Mouse (Mus musculus): Measurements from ENCODE around the gene Vwa7. TPM values are rescaled to one million over a fixed set of nuclear protein-coding genes. Genes with fewer than 3 reads are reported as not detected.
"Not testable (repeated sequence)": the region's sequence is repeated elsewhere in the genome, so short reads cannot be mapped to it uniquely, and the experiment has no call there.

Vwa7 gene
- polyA plus RNA-seq, 1 experiment: 1.3 TPM

DNA sequence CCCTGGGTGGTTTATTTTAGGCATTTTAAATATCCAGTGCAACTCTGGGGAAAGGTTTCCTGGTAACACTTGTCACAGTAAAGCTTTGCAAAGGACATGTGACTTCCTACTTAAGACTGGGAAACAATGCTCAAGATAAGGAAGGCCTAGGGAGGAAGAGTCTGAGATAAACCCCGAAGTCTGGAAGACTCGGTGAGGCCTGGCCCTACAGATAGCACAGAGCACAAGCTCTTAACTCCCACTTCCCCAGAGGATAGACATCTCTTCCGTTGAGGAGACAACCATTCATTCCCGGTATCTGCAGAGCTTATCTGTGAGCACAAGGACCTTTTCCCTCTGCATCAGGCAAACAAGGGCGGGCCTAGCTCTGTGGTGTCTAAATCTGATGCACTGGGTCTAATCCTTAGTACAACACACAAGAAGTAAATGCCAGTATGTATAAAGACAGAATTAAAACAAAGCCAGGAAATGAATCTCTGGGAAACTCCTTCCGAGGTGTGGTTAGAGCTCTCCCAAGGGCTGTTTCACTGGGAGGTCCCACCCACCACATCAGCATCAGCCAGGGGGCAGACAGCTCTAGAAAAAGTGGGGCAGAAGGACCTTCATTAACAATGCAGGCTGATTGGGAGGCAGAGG lies 5.6 kb downstream of the Vwa7 start:
- no peak for DNase-seq (ENCODE audit: low read depth)

DNA sequence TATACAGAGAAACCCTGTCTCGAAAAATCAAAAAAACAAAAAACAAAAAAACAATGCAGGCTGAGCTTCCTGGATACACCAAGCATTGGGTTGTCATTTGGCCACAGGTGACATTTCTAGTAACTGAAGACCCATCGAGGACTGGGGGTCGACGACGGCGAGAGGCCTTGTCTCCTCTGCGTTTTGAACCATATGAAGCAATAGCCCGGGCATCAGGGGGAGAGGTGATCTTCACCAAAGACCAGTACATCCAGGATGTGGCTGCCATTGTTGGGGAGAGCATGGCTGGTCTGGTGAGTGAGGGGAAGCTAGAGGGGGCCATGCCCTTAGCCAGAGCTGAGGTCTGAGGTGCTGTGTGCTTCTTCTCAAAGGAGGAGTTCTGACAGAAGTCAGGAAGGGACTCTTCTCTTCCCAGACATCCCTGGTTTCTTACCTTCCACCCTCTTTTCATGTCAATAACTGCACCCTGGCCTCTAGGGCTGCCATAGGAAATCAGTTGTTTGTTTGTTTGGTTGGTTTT lies 6.2 kb downstream of the Vwa7 start:
- no peak for DNase-seq (ENCODE audit: low read depth)

DNA sequence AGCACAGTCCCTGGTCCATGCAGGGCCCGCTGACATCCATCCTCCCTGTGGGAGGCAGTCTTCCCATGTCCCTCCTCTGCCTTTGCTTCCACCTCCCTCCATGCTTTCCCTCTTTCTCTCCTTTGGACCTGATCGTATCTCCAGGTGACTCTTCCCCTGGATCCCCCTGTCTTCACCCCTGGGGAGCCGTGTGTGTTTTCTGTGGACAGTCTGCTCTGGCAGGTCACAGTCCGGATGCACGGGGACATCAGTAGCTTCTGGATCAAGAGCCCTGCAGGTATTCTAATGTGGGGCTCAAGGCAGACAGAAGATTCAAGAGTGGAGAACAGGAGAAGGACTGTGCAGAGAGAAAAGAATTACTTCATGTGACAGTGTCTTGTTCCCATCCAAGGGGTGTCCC lies 6.8 kb downstream of the Vwa7 start:
- DNase-seq (ENCODE audit: low read depth): no peak

DNA sequence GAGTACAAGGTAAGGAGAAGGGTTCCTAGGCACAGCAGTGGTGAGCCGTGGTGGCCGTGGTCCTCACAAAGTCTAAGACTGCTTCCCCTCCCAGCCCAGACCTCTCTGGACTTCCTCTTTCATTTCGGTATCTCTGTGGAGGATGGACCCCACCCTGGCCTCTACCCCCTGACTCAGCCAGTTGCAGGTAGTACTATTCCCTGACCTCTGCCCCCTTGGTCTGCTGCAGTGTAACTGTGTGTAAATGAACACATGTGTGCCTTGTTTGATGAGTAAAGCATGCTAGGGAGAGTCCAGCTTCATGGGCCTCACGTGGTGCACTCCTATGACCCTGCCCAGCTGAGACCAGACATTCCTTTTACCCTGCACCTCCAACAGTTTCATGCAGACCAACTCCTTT lies 7.4 kb downstream of the Vwa7 start:
- DNase-seq (ENCODE audit: low read depth): no peak

DNA sequence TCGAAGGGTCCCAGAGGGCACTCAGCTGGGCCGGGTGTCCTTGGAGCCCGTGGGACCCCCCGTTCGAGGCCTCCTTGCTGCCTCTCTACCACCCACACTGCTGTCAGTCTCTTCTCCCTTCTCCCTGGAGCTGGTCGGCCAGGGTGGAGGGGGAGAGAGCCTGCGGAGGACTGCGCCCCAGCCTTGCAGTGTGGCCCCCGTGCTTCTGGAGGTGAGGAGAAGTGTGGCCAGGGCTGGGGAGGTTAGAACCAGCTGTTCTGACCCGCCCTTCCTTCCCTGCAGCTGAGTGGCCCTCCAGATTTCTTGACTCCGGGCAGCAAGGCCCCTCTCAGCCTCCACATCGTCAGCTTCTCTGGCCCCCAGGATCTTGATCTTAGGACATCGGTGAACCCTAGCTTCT lies 7.9 kb downstream of the Vwa7 start:
- no peak for DNase-seq (ENCODE audit: low read depth)

DNA sequence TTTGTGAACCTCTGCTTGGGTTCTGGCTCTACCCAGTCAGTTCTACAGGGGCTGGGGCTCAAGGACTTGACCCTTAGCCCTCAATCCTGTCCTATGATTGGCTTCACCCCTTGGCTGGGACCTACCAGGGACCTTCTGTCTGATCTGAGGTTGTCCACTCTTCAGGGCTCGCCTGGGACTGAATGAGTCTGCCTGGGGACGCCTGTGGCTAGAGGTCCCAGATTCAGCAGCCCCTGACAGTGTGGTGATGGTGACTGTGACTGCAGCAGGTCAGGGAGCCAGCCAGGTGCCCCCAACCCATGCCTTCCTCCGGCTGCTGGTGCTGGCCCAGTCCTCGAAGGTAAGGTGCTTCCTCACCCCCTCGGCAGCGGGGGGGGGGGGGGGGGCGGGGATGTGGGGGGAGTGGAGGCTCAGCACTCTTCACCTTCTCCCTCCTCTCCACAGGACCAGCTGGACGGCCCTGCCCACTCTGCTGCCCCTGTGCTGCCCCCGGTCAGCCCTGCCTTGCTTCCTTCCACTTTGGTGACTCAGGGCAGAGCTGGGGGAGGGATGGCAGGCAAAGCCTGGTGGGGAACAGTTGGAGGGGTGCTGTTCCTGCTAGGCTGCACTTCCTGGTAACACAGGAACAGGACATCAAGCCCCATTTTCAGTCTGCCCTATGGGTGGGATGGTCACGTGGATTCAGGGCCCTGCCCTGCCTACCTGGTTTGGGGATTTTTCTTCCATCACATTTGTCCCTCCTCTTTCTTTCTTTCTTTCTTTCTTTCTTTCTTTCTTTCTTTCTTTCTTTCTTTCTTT lies 8.5 kb downstream of the Vwa7 start:
- no peak for DNase-seq (ENCODE audit: low read depth)

DNA sequence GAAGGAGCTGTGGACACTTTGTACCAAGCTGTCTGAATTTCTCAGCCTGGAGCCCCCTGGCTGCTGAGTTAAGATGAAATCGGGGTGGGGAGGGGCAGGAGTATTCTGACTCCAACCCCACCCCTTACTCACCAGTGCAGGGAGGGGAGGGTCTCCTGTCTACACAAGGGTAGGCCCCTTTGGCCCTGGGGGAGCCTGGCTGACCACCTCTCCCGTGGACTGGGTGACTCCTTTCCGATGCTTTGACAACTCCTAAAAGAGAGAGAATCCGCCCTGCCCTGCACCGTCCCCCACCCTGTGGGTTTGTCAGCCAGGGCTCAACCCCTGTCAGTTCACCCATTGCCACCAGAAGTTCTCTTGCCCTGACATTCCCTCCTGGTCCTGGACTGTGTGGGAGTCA lies 9.8 kb downstream of the Vwa7 start:
- DNase-seq (ENCODE audit: low read depth): no peak

DNA sequence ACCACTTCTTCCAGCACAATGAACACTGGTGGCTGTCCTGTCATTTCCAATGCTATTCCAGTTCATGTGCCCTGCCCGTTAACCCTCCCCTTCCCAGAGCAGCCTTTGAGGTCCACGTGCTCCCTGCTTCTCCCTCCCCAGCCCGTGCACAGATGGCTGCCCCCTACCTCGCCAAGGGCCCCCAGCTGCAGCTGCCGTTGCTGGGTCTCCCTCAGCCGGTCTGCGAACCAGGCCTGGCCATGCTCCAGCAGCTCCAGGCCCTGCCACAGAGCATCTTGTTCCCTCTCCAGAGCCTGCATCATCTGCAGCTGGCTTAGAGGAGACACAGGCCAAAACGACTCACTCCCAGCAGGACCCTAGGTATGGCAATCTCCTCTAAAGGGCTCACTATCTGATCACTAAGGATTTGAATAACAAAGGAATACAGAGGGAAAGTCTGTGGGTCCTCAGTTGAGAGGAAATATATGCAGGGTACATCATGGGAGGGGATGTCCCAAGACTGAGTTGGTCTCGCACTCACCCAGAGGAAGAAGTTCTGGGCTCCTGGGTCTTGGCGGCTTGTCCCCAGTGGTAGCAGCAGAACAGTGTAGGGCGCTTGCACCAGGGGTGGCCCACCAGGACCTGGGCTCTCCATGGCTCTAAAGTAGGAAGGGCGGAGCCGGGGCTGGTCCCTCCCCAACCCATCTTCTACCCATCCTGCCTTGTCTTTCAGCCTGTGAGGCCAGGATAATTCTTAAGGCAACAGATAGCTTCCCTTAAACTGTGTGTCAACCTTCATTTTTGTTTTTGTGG lies 11.1 kb downstream of the Vwa7 start, which contains the start of gene Sapcd1:
Sapcd1 (minus strand) TSS at position 740 of the 792 bp plus-strand sequence.
- no peak for DNase-seq (ENCODE audit: low read depth)

DNA sequence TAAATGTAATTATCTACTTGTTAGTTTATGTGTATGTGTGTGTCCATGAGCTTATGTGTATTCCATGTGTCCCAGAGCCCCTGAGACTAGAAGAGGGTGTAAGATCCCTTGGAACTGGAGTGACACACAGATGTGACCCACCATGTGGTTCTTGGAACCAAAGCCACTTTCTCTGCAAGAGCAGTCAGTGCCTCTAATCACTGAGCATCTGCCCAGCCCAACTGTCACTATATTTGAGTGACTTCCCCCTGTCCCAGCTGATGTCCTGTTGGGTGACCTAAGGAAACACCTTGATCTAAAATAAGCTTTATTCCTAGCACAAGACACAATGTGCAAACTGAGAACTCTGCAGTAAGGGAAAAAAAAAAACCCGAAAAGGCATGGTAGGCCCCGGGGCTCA lies 11.9 kb downstream of the Vwa7 start:
- DNase-seq (ENCODE audit: low read depth): no peak

DNA sequence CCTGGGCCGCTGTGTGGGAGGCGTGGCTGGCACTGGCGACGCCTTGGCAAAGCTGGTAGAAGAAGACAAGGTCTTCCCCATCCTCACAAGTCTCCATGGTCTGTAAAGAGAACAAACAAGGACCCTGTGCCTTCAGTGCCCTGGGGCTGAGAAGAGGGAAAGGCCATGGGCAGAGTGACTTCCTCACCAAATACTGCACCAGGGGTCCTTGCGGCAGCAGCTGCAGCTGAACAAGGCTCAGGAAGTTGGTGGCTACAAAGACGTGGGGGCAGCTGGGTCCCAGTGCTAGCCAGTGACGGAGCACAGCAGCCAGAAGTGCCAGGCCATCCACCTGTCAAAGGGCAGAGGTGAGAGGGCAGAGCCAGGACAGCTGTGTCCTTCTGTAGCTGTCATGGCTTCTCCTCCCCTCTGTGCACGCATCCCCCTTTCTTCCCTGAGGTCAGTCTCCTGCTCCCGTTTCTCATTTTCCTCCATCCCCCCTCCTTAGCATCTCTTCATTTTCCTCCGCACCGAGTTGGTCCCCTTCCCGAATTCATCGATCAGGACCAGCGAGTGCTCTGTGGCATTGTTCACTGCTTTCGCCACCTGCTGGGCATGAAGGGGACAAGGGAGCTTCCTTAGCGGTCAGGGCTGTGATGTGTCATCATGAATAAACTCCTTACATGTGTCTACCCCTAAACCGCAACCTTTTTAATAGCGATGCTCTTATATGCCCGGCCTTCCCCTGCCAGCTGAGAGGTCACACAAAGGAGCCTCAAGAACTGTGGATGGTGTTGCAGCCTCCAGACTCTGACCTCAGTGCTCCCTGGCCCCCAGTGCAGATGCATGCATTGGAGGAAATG lies 13.5 kb downstream of the Vwa7 start:
- no peak for DNase-seq (ENCODE audit: low read depth)

DNA sequence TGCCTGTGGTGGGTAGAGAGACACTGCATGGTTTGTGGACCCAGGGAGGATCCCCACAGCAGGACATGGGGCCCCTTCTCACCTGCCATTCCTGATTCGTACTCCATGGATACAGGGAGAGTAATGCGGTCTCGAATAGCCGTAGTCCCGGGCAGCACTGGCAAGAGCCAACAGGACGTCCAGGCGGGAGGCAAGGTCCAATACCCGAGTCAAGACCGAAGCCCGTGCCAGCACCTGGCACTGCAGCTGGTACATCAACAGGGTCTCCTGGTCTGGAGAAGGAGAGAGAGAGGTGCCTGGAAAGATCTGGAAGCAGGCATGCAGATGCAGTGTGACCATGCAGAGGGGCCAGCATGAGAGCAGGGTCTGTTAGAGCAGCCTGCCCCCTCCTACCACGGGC lies 14.9 kb downstream of the Vwa7 start:
- DNase-seq (ENCODE audit: low read depth): no peak

DNA sequence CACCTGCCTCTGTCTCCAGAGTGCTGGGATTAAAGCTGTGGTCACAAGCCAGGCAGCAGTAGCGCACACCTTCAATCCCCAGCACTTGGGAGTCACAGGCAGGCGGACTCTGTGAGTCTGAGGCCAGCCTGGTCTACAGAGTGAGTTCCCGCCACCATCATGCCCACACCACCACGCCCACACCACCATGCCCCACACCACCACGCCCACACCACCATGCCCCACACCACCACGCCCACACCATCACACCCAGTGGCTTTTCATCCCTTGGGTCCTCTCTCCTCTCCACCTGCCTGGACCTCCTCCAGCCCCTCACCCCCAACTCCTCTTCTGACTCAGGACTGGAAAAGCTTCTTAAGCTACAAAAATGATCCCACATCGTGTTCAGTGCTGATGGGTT lies 15.5 kb downstream of the Vwa7 start:
- DNase-seq (ENCODE audit: low read depth): no peak

DNA sequence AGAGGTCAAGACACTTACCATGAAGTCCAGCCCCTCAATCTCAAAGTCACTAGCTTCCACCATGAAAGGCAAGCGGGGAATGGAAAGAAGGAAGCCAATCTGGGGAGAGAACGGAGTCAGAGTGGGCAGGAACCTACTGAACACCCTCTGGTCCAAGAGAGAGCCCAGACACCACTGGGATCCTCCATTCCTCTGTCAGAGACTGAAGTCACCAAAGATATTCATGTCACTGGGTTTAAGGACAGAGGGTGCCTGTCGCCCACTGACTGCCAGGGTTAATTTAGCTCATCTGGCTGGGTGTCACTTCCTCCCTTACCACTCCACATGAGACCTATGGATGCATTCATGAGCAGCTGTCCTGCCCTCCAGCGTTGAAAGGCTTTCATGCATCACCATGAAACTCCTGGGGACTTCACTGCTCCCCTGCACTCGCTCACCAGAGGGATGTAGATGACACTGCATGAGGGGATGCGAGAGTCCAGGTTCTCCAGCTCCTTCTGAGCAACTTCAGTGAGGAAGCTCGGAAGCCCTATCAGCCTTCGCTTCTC lies 16.0 kb downstream of the Vwa7 start:
- DNase-seq (ENCODE audit: low read depth): no peak

DNA sequence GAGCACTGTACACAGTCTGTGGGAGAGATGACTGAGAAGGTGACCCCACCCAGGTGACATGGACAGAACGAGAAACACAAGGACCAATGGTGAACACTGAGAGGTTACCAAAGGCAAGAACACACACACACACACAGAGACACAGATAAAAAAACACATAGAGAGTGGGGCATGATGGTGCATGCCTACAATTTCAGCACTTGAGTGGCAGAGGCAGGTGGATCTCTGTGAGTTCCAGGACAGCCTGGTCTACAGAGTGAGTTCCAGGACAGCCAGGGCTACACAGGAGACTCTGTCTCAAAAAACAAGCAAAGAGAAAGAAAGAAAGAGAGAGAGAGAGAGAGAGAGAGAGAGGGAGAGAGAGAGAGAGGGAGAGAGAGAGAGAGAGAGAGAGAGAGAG lies 17.3 kb downstream of the Vwa7 start:
- DNase-seq (ENCODE audit: low read depth): not testable (repeated sequence)

DNA sequence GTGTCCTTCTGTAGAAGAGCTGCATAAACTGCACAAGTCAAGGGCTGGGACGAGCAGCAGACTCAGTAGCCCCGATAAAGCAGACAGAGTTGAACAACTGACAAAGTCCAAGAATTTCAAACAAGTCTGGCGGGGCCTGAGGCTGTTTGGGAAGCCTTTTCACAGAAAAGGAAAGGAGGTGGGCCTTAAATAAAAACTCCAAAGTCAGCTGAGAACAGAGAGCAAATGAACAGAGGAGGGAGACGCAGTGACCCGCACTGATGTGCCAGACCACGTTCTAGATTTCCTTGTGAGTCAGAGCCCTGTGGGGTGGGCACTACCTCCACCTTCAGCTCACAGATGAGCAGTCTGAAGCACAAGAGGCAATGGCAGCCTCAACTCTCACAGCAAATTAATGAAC lies 18.5 kb downstream of the Vwa7 start:
- no peak for DNase-seq (ENCODE audit: low read depth)

DNA sequence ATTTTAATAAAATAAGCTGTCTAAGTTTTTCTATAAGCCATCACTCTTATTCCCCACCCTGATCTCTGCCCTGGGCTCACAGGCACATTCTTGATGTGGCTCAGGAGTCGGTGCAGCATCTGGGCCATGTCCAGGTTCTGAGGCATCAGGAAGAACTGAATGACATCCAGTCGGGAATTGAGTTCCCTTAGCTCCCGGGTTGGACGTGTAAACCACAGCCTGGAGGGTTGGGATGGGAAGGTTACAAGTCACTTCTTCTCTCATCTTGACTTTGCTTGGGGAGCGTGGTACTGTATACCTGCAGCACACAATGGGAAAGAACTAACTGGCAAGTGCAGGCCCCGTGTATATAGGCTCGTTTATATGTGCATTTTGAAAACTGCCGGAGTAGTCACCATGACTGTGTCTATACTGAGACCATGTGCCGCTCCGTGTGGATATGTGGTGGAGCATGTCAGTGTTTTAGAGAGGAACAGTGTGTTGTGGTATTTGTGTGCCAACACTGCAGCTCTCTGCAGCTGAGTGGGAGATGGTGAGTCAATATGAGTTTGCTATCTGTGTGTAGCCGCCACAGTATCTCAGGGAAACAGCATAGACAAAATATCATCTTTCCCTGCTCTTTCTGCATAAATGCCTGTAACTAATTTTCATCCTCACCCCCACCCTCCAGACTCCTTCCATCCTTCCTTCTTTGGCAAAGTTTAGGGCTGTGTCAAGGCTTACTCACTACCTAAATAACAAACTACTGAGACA lies 22.9 kb downstream of the Vwa7 start:
- no peak for DNase-seq (ENCODE audit: low read depth)

DNA sequence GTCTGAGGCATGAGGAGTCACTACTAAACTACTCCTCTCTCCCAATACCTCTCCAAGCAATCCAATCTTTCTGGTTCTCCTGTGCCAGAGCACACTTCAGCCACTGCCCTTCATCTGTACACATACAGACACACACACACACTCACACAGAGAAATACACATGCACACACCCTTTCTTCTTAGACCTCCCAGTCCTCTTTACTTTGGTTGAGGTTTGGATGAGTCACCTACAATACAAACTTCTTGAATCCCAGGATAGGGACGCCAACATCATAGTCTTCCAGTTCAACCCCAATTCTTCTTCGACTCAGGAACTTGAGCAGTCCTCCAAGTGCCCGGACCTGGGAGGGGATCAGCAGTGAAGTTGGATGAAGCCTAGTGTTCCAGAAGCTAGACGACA lies 27.4 kb downstream of the Vwa7 start:
- no peak for DNase-seq (ENCODE audit: low read depth)

DNA sequence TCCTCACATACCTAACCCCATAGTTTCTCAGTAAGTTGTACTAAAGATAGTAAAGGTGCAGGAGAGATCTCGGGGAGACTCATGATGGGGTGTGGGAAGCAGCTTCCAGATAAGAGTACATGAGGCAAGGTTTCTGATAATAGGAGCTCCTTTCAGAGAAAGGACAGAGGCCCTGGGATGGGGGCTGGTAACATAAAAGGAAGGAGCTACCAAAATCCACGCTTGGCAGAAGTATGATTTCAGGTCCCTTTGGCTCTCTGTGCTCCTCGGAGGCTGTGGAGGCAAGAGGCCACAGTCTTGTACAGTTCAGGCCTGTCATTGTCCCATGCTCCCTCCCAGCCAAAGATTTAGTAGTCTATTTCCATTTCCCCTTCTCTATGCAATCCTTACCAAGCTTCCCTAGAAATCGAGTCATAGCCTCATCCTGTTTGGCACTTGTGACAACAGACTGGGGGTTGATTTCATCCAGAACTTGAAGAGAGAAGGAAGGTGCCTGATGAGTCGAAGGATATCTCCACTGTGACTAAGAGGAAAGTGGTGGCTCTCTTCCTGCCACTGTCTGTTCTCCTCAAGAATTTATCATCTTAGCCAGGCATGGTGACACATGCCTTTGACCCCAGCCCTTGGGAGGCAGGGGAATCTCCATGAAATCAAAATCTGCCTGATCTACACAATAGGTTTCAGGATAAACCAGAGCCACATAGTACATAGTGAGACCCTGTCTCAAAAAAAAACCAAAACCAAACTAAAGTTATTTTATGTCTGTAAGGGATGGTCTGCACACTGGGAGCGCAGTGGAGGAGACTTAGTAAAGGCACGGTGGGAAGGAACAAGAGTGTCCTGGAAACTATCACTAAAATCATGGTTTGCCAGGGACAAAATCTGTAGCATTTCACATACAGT lies 28.8 kb downstream of the Vwa7 start:
- no peak for DNase-seq (ENCODE audit: low read depth)

Measured in gonadal fat pad, adult 2 months (tissue).